Mouse (Mus musculus) heart, embryonic 10.5 days (tissue): Measurements from ENCODE around the gene Mesp2. TPM values are rescaled to one million over a fixed set of nuclear protein-coding genes. Genes with fewer than 3 reads are reported as not detected.
"Not testable (repeated sequence)": the region's sequence is repeated elsewhere in the genome, so short reads cannot be mapped to it uniquely, and the experiment has no call there.

Experiments
- DNase-seq: peaks from one replicate; pipeline ENCODE4 v3.0.0-alpha.2; 2017; ENCODE audit warnings: low spot score
- H3K27ac ChIP-seq: fragments of 300-500 bp; sonication (generic); 2 replicates; pipeline ENCODE4 v1.5.1; 2016; ENCODE audit warnings: mild to moderate bottlenecking
- H3K27me3 ChIP-seq: fragments of 300-500 bp; sonication (generic); 2 replicates; pipeline ENCODE4 v1.6.1; 2016; ENCODE audit warnings: mild to moderate bottlenecking; ENCODE audit not compliant: poor library complexity, insufficient read depth, severe bottlenecking
- H3K36me3 ChIP-seq: fragments of 300-500 bp; sonication (generic); 2 replicates; pipeline ENCODE4 v1.6.1; 2016; ENCODE audit warnings: mild to moderate bottlenecking, moderate library complexity
- H3K4me1 ChIP-seq: fragments of 300-500 bp; sonication (generic); 2 replicates; pipeline ENCODE4 v1.6.1; 2016; ENCODE audit warnings: mild to moderate bottlenecking
- H3K4me3 ChIP-seq: fragments of 300-500 bp; sonication (generic); 2 replicates; pipeline ENCODE4 v1.5.1; 2016; ENCODE audit warnings: mild to moderate bottlenecking, moderate library complexity
- H3K9me3 ChIP-seq: fragments of 300-500 bp; sonication (generic); 2 replicates; pipeline ENCODE4 v1.6.1; 2016; ENCODE audit warnings: mild to moderate bottlenecking, moderate library complexity
- WGBS: fragments of 180-500 bp; shearing (Covaris S2); methylation state at CpG from one replicate; pipeline ENCODE4 v1.1.7; 2016; 5-methylcytosine and 5-hydroxymethylcytosine counted together
- polyA plus RNA-seq: library from polyadenylated mRNA; unstranded; fragments of >200 nt; fragmentation: Nextera tagmentation; extraction: Ambion mirVana; gene quantifications from 2 replicates; pipeline ENCODE4 v1.2.1, GENCODE M21; 2016

Mesp2 gene
- polyA plus RNA-seq = 0.21 and 0.48 TPM in 2 replicates

DNA sequence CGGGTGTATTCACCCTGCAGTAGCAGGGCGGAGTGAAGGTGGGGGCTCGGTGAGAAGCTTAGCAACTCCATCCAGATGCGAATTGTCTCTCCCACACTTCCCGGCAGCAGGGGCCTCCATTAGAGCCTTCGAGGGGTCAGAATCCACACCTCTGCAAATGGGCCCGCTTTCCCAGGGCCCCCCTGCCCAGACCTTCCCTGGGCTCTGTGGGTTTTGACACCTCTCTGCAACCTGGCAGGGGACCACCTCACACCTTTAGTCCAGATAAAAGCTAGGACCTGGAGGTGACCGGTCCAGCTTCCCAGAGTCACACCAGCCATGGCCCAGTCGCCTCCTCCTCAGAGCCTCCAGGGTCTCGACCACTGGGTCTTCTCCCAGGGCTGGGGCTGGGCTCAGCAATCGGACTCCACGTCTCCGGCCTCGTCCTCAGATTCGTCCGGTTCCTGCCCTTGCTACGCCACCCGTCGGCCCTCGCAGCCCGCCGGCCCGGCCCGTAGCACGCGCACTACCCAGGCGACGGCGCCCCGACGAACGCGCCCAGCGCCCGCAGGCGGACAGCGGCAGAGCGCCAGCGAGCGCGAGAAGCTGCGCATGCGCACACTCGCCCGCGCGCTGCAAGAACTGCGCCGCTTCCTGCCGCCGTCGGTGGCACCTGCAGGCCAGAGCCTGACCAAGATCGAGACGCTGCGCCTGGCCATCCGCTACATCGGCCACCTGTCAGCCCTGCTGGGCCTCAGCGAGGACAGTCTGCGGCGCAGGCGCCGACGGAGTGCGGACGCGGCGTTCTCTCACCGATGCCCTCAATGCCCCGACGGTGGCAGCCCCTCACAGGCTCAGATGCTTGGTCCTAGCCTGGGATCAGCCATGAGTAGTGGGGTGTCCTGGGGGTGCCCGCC is at the start of gene Mesp2:
Gene Mesp2 (plus strand): TSS at position 117 of the 896 bp plus-strand sequence.
- H3K36me3 ChIP-seq = no peaks in the 10 kb centered on the region
- peaks cover 41% of the 10 kb centered on the region for H3K27me3 ChIP-seq
- DNase-seq = no peak
- H3K27ac ChIP-seq = peak within 1 kb of the TSS; percentile 78
- H3K4me3 ChIP-seq = peak within 1 kb of the TSS; percentile 58
- WGBS = 12% methylated on average over 70 of the region's 71 CpGs
- peaks cover 10% of the 10 kb centered on the region for H3K4me1 ChIP-seq
- no peaks in the 10 kb centered on the region for H3K9me3 ChIP-seq

DNA sequence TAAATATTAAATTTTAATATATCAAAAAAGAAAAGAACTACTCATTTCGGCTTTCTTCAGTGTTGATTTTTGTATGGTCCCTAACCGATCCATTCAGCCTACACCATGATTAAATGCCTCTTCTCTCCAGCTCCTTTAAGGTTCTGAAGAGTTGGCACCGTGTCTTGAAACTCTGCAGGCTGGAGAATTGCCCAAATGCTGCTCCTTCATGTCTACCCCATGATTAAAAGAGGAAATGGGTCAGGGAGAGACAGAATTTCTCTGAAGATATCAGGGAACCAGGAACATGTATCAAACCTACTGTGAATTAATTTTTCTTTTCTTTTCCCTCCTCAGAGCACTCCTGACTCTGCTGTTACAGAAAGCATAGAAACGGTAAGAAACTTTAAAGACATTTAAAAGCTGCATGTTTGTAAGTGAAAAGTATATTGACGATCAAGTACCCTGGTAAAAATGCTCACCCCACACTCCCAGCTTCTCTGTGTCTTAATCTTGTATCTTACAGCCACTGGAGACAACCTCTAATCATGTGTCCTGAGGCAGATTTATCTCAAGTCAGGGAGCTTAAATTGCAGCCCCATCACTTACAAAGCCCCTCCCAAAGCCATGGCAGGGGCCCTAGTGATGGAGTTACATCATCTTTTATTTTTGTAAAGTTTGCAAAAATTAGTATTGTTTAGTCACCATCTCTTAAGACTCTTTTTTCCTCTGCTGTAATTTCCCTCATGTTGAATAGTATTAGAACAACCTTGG is 49.2 kb upstream of the Mesp2 start:
- Histone ChIP-seq H3K4me3 (no peak overlapping the region), H3K4me1 (no peaks in the 10 kb centered on the region), H3K9me3 (no peaks in the 10 kb centered on the region), H3K27ac (no peak overlapping the region), H3K36me3 (no peaks in the 10 kb centered on the region), H3K27me3 (no peaks in the 10 kb centered on the region)
- 62% methylated on average over 5 of the region's 5 CpGs for WGBS
- no peak for DNase-seq

DNA sequence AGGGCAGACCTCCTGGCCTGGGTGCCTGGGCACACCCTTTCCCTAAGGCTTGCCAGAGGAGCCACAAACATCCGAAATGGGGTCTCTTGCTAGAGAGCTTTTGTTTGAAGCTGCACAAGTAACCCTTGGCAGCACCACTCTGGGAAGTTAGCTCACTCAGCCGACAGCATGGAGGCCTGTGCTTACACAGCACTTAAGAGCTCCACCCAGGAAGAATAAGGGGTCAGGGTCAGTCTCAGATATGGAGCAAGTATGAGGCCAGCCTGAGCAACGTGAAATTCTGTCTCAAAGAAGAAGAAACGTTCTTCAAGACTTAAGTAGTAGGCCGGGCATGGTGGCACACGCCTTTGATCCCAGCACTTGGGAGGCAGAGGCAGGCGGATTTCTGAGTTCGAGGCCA is 48.4 kb upstream of the Mesp2 start:
- Histone ChIP-seq H3K27ac (no peak overlapping the region), H3K27me3 (no peaks in the 10 kb centered on the region), H3K4me3 (no peak overlapping the region), H3K4me1 (no peaks in the 10 kb centered on the region), H3K9me3 (no peaks in the 10 kb centered on the region), H3K36me3 (no peaks in the 10 kb centered on the region)
- DNase-seq = no peak
- 74% methylated on average over 8 of the region's 8 CpGs for WGBS

DNA sequence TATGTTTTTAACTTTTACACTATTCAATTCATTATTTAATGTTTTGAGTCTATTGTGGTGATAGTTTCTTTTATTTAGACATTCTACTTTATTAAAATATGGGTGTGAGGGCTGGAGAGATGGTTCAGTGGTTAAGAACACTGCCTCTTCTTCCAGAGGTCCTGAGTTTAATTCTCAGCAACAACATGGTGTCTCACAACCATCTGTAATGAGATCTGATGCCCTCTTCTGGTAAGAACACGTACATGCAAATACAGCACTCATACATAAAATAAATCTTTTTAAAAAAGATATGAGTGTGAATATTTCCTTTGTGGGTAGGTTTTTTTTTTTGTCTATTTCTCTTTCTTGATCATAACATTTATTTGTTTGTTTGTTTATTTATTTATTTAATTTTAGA is 44.5 kb upstream of the Mesp2 start:
- DNase-seq = no peak
- peaks cover 6% of the 10 kb centered on the region for H3K4me1 ChIP-seq
- no peaks in the 10 kb centered on the region for H3K27me3 ChIP-seq
- H3K9me3 ChIP-seq = no peaks in the 10 kb centered on the region
- no peak overlapping the region for H3K27ac ChIP-seq
- H3K4me3 ChIP-seq = no peak overlapping the region
- no peaks in the 10 kb centered on the region for H3K36me3 ChIP-seq
- 53% methylated on average over 1 of the region's 1 CpGs for WGBS

DNA sequence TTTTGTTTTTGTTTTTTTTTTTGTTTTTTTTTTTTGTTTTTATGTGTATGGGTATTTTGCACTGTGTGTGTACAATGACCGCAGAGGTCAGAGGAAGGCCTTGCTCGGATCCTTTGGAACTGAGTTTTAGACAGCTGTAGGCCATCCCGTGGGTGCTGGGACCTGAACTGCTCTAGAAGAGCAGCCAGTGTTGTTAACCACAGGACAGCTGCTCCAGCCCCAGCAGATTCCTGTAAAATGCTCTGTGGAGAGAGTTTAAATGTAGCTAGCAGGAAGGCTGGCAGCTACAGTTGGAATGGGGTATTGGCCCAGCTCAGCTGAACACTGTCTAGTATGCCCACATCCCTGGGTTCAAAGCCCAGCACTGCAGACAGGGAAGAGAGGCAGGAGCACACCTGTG is 40.9 kb upstream of the Mesp2 start:
- no peak overlapping the region for H3K27ac ChIP-seq
- WGBS = 79% methylated on average over 3 of the region's 3 CpGs
- DNase-seq = no peak

DNA sequence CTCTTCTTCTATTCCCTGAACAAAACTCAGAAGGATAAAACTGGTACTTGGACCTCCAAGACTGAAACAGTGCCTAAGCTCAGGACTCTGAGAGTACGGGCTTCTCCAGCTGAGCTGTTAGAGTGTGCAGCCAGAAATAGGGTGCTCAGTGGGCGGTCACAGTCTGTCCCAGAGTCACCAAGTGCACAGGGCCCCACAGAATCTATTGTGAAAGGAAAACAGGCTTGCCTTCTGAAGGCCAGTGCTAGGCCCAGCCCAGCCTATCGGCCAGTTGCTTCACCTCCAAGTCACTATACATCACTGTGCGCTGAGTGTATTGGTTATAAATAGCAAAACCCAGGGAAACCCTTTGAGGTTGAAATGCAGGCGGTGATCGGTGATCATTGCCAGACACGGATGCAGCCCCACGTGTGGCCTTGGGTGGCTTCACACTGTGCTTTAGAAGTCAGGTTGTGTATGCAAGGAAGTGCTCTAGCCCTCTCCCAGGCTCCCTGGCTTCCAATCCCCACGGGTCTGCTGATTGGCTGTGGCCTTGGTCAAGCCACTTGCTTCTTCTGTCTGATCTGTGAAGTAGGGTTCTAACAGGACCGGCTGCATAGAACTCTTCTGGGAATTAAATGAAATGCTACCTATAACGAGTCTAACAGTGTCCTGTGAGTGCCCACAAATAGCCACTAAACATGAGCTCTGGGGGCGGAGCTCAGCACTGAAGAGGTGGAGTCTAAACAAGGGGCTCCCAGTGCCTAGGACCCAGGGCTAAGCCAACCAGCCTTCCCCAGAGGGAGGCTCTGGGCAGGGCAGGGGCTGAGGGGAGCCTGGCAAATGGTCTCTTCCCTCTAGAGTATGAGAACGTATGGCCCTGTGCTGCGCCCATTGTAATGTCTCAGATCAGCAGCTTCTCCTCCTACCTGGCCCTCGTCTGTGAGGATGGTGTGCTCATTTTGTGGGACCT is 38.7 kb upstream of the Mesp2 start:
- H3K27ac ChIP-seq = peak overlapping the region; percentile 85
- no peaks in the 10 kb centered on the region for H3K9me3 ChIP-seq
- peaks cover 33% of the 10 kb centered on the region for H3K4me1 ChIP-seq
- 34% methylated on average over 15 of the region's 15 CpGs for WGBS
- H3K27me3 ChIP-seq = no peaks in the 10 kb centered on the region
- H3K4me3 ChIP-seq = peak overlapping the region; percentile 1; the same call in 1 of the 2 replicates
- H3K36me3 ChIP-seq = 0 out of 2 replicates have a peak, but pooled peaks cover 2% of the 10 kb centered on the region
- DNase-seq = peak; percentile 86

More for the DNA sequence above, 40.9 kb upstream of the Mesp2 start:
- H3K36me3 ChIP-seq = no peaks in the 10 kb centered on the region
- no peaks in the 10 kb centered on the region for H3K27me3 ChIP-seq
- no peaks in the 10 kb centered on the region for H3K9me3 ChIP-seq
- no peak overlapping the region for H3K4me3 ChIP-seq
- H3K4me1 ChIP-seq = peaks cover 33% of the 10 kb centered on the region

DNA sequence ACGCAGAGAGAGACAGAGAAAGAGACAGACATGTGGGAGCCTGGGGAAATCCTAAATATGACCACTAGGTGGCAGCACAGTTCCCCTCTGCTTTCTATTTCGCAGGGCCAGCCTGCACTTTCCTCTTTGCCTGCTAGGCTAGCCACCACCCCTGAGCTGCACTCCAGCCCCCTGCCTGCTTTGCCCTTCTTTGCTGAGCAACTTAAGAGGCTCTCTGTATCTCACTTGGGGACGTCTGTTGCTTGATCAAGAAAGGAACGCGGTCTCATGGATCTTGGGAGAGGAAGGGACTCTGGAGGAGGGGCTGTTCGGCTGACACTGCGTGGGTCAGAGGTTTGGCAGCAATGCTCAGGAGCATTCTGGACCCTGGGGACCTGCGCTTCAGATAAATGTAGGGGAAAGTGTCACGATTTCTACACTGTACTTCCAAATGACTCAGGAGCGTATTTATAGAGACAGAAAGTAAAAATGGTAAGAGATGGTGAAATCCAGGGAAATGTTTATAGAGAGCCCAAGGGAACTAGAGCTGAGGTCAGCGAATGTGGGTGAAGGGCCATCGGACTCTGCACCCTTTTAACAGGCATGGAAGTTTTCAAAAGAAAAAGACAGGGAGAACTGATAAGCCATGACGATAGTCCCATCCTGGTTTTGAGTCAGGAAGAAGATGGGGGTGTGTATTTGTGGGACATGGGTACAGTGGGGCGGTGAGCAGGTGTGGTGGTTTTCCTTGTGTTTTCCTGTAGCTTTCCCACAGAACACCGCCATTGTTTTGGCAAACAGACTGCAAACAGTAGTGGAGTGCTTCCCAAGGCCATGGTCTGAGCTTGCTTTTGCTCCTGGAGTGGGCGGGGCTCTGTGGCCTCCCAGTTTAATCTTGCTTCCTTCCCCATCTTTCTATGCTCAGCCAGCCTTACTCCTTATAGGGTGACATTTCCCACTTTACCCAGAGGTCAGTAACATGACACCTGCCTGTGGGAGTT is 29.6 kb upstream of the Mesp2 start:
- 18% methylated on average over 16 of the region's 16 CpGs for WGBS
- Histone ChIP-seq H3K9me3 (no peaks in the 10 kb centered on the region), H3K36me3 (0 out of 2 replicates have a peak, but pooled peaks cover 2% of the 10 kb centered on the region), H3K4me1 (peaks cover 12% of the 10 kb centered on the region), H3K4me3 (peak overlapping the region; percentile 52), H3K27me3 (peaks cover 9% of the 10 kb centered on the region; the same call in 1 of the 2 replicates), H3K27ac (0 out of 2 replicates have a peak overlapping the region, but pooled peaks have one; percentile 63)
- no peak for DNase-seq

DNA sequence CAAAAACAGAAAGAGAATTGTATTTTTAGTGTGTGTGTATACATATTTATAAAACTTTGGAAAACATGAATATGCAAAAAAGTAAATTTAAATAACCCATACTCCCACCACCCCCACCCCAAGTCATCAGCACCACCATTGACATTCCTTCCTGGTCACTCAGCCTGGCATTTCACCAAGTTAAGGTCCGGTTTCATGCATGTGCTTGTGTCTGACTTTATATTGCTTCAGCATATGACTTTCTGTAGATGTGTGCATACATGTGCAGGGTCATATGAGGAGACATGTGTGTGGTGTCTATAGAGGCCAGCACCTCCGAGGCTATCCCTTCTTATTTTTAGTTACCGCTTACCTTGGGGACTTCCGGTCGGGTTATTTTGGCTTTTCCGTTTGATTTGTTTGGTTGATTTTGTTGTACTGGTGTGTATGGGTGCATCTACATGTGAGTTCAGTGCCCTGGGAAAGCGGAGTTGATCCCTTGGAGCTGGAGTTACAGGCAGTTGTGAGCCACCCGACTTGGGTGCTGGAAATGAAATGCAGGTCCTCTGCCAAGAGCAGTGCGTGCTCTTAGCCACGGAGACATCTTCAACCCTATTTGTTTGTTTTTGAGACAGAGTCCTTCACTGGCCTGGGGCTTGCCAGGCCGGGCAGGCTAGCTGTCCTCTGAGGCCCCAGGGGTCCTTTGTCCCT is 28.6 kb upstream of the Mesp2 start:
- DNase-seq = no peak
- Histone ChIP-seq H3K27me3 (peaks cover 17% of the 10 kb centered on the region; the same call in 1 of the 2 replicates), H3K36me3 (no peaks in the 10 kb centered on the region), H3K4me3 (no peak overlapping the region), H3K27ac (no peak overlapping the region), H3K9me3 (no peaks in the 10 kb centered on the region), H3K4me1 (peaks cover 12% of the 10 kb centered on the region)
- 71% methylated on average over 11 of the region's 11 CpGs for WGBS

DNA sequence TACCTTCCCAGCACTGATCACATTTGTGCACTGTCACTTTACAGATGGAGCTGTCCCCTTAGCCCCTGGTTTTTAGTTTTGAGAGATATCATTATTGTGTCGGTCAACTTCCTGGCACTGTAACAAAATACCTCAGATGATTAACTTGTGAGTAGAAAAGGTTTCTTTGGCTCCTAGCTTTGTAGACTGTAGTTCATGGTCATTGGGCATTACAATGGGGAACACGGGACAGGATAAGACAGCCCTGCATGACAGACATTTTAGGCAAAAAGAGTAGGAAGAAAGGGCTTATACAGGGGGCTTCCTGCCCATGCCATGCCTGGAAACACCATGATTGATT is 28.0 kb upstream of the Mesp2 start:
- WGBS = 84% methylated on average over 2 of the region's 2 CpGs
- Histone ChIP-seq H3K27me3 (peaks cover 23% of the 10 kb centered on the region; the same call in 1 of the 2 replicates), H3K4me1 (peaks cover 12% of the 10 kb centered on the region), H3K9me3 (no peaks in the 10 kb centered on the region), H3K27ac (no peak overlapping the region), H3K36me3 (no peaks in the 10 kb centered on the region), H3K4me3 (no peak overlapping the region)
- no peak for DNase-seq

DNA sequence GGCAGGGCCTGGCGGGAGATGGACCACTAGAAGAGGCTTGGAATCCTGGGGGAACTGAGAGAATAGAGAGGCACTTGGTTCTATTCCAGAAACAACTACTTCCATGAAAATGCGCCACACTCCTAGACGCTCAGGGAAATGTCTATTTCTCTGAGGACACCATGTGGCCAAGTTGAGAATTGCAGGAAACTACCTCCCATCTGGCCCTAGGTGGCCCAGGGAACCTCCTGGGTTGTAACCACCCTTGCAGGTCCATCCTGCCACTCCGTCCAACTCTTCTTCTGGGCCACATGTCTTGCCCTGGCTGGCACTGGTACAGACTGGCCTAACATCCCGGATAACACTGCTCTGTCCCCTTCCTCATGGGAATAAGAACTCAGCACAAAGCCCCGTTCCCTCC is 24.2 kb upstream of the Mesp2 start:
- DNase-seq = no peak
- no peak overlapping the region for H3K27ac ChIP-seq

DNA sequence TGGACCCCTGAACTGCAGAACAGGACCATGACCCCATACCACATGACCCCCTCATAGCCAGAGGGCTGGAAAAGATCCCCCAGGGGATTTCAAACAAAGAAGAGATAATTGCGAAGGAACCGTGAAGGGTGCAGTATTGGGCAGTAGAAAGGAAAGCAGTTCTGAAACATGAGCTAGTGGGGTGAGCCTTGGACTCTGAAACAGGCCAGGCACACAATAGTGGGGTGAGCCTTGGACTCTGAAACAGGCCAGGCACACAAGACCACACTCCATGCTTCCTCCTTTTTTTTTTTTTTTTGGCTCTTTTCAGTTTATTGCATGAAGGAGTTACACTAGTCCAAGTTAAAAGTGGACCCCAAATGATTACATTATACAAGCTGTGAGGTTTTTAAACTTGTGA is 20.7 kb upstream of the Mesp2 start:
- H3K9me3 ChIP-seq, H3K27ac ChIP-seq, DNase-seq, H3K4me3 ChIP-seq, H3K36me3 ChIP-seq: not testable (repeated sequence)
- WGBS = 21% methylated on average over 2 of the region's 2 CpGs
- H3K27me3 ChIP-seq = peaks cover 90% of the 10 kb centered on the region
- H3K4me1 ChIP-seq = peaks cover 26% of the 10 kb centered on the region

More for the DNA sequence above, 24.2 kb upstream of the Mesp2 start:
- peaks cover 9% of the 10 kb centered on the region for H3K4me1 ChIP-seq
- no peaks in the 10 kb centered on the region for H3K9me3 ChIP-seq
- no peaks in the 10 kb centered on the region for H3K36me3 ChIP-seq
- WGBS = 25% methylated on average over 6 of the region's 6 CpGs
- peaks cover 55% of the 10 kb centered on the region for H3K27me3 ChIP-seq
- no peak overlapping the region for H3K4me3 ChIP-seq
